Mouse (Mus musculus) kidney, adult 2 months (tissue): ENCODE measurements at regions not wholly inside any gene's neighbourhood (a gene's known extent, or its start where the extent isn't known, plus 50 kb on each side); places are given as distances from the start of the nearest gene placed in this dataset.

Experiments
- DNase-seq: peaks from one replicate; pipeline ENCODE4 v3.0.0; 2021
- H3K27ac ChIP-seq: fragments of 200-500 bp; 2 replicates; pipeline ENCODE4 v1.5.1; 2012; ENCODE audit warnings: low read depth, low read length, control low read depth, inconsistent platforms; ENCODE audit not compliant: insufficient read depth
- H3K27me3 ChIP-seq: fragments of 200-500 bp; replicated peaks from 2 replicates; pipeline ENCODE4 v1.6.1; 2012; ENCODE audit warnings: mild to moderate bottlenecking, moderate library complexity, low read length, inconsistent platforms; ENCODE audit not compliant: control insufficient read depth, insufficient read depth
- H3K36me3 ChIP-seq: fragments of 200-500 bp; 2 replicates; pipeline ENCODE4 v1.6.1; 2012; ENCODE audit warnings: mild to moderate bottlenecking, moderate library complexity, low read length, inconsistent platforms; ENCODE audit not compliant: control insufficient read depth, insufficient read depth
- H3K4me1 ChIP-seq: fragments of 200-500 bp; 2 replicates; pipeline ENCODE4 v1.6.1; 2011; ENCODE audit warnings: low read length; ENCODE audit not compliant: control insufficient read depth, insufficient read depth
- H3K4me3 ChIP-seq: fragments of 200-500 bp; 2 replicates; pipeline ENCODE4 v1.5.1; 2011; ENCODE audit warnings: mild to moderate bottlenecking, low read depth, low read length, control low read depth; ENCODE audit not compliant: insufficient read depth
- CTCF ChIP-seq: fragments of 200-500 bp; conservative IDR thresholded peaks from 2 replicates; pipeline ENCODE4 v1.5.1; 2011; ENCODE audit warnings: low read depth, mild to moderate bottlenecking, control low read depth, low read length, moderate library complexity, mixed read lengths; ENCODE audit not compliant: insufficient read depth, insufficient read length
- POLR2A ChIP-seq: fragments of 200-500 bp; IDR thresholded peaks from one replicate; pipeline ENCODE4 v1.6.1; 2011; ENCODE audit warnings: low read depth, low read length, control low read depth
- WGBS: fragments of 180-500 bp; shearing (Covaris S2); methylation state at CpG from one replicate; pipeline ENCODE4 v1.1.7; 2018; 5-methylcytosine and 5-hydroxymethylcytosine counted together

DNA sequence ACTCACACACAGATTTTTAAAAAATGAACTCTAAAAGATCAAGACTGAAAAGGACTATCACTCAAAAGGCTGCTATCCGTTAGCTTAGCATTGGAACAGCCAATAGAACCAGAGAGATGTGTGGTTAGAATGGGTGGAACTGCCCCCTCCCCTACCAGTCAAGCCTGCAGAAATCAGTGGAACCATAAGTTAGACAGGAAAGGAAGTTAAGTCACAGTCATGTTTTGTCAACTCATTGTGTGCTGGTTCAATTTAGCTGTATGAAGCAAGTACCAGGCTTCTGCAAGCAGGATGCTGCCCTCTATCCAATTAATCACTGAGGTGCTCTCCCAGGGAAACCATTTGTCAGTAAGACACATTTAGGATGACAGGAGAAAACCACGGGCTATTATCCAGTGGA is 117.1 kb downstream of the Gm9817 start:
- no peak overlapping the region for H3K4me3 ChIP-seq
- no peaks in the 10 kb centered on the region for H3K36me3 ChIP-seq
- no peak overlapping the region for H3K27ac ChIP-seq
- TF ChIP-seq CTCF (no peak), POLR2A (no peak)
- no peaks in the 10 kb centered on the region for H3K27me3 ChIP-seq
- DNase-seq: no peak
- no peaks in the 10 kb centered on the region for H3K4me1 ChIP-seq
- WGBS: 73% methylated on average over 2 of the region's 2 CpGs

GRCm38 (mm10) chr13:45196363-45196762 is 117.9 kb downstream of the Gm9817 start:
- Histone ChIP-seq H3K4me1 (no peaks in the 10 kb centered on the region), H3K27me3 (no peaks in the 10 kb centered on the region), H3K36me3 (no peaks in the 10 kb centered on the region), H3K4me3 (no peak overlapping the region), H3K27ac (no peak overlapping the region)
- TF ChIP-seq CTCF (no peak), POLR2A (no peak)
- no peak for DNase-seq

GRCm38 (mm10) chr13:45200511-45201120 is 122.1 kb downstream of the Gm9817 start:
- WGBS: 70% methylated on average over 9 of the region's 9 CpGs
- no peaks in the 10 kb centered on the region for H3K27me3 ChIP-seq
- H3K36me3 ChIP-seq: no peaks in the 10 kb centered on the region
- no peak overlapping the region for H3K4me3 ChIP-seq
- no peak overlapping the region for H3K27ac ChIP-seq
- DNase-seq: no peak
- TF ChIP-seq CTCF (no peak), POLR2A (no peak)
- H3K4me1 ChIP-seq: no peaks in the 10 kb centered on the region

DNA sequence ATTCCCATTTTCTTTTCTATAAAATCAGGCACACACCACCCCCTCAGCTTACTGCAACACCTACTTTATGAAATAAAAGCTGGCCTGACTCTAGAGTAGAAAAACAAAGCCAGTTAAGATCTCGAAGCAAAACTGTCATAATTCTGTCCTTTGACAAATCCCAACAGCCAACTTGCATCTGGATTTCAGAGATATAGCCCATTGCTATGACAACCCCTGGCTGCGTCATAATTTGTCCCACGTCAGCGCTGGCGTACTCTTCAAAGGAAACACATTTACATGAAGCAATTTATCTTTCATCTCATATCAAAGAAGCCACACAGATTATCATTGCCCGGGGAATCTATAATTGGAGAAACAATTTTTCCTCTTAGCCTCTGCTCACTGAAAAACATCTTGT is 126.4 kb downstream of the Gm9817 start:
- Histone ChIP-seq H3K4me1 (no peaks in the 10 kb centered on the region), H3K27ac (no peak overlapping the region), H3K27me3 (no peaks in the 10 kb centered on the region), H3K4me3 (no peak overlapping the region), H3K36me3 (no peaks in the 10 kb centered on the region)
- WGBS: 70% methylated on average over 6 of the region's 6 CpGs
- DNase-seq: no peak
- TF ChIP-seq CTCF (no peak), POLR2A (no peak)

GRCm38 (mm10) chr13:45208540-45209197 is 130.2 kb downstream of the Gm9817 start:
- 86% methylated on average over 5 of the region's 5 CpGs for WGBS
- H3K4me3 ChIP-seq: no peak overlapping the region
- no peaks in the 10 kb centered on the region for H3K27me3 ChIP-seq
- no peaks in the 10 kb centered on the region for H3K36me3 ChIP-seq
- DNase-seq: no peak
- no peaks in the 10 kb centered on the region for H3K4me1 ChIP-seq
- H3K27ac ChIP-seq: no peak overlapping the region
- TF ChIP-seq CTCF (no peak), POLR2A (no peak)

DNA sequence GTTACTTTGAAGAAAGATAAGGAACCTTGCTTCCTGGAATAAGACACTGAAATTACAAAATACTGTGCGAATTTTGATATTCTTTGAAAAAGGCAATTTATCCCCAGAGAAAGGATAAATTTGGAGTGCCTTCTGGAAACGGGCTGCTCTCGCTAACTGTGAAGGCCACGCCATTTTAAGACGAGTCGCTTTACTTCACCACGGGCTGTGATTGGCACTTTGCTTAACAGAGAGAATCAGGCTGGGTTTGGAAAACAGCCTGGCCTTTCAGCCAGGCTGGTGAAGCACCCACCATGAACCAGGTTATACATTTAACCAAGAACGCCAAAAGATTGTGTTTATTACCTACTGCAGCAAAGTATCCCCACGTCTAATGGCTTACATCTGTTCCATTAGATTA is 132.7 kb downstream of the Gm9817 start:
- TF ChIP-seq POLR2A (no peak), CTCF (no peak)
- H3K36me3 ChIP-seq: no peaks in the 10 kb centered on the region
- no peaks in the 10 kb centered on the region for H3K4me1 ChIP-seq
- 87% methylated on average over 9 of the region's 9 CpGs for WGBS
- DNase-seq: no peak
- H3K4me3 ChIP-seq: no peak overlapping the region
- no peak overlapping the region for H3K27ac ChIP-seq
- H3K27me3 ChIP-seq: no peaks in the 10 kb centered on the region

DNA sequence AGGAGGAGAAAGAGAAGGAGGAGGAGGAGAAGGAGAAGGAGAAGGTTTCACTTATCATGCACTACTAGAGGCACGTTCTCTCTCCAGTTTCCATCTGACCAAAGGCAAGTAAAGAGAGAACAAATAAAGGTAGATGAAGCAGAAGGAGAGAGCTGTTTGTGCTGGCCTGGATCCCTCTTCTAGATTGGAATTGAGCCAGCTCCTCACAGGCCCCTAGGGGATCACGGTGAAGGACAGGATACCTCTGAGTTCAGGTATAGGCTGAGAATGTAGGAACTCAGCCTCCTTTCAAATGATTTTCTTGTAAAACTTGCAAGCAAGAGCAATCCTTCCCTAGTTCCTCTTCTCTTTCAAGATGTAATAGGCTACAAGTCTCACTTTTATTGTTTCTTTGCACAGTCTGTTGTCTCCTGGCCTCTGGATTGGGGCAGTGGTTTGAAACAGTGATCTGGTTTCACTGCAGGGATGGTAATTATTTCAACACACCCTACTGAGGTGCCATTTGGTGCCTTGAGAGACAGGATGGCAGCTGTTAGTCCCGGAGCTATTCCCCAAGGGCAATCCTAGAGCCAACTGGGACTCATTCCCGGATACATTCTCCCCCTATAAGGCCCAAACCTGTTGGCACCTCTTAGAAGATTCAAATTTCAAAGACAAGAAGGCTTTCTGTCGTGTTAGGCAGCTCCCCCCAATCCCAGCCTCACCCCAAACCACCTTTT is 134.8 kb downstream of the Gm9817 start:
- 55% methylated on average over 5 of the region's 5 CpGs for WGBS
- Histone ChIP-seq H3K36me3 (no peaks in the 10 kb centered on the region), H3K27ac (no peak overlapping the region), H3K27me3 (no peaks in the 10 kb centered on the region), H3K4me3 (no peak overlapping the region), H3K4me1 (peaks cover 3% of the 10 kb centered on the region; the same call in 1 of the 2 replicates)
- DNase-seq: no peak
- TF ChIP-seq POLR2A: no peak
- no peak for TF ChIP-seq CTCF
